Mouse (Mus musculus): ENCODE data around the gene Oas1c.

The Oas1c gene

DNA sequence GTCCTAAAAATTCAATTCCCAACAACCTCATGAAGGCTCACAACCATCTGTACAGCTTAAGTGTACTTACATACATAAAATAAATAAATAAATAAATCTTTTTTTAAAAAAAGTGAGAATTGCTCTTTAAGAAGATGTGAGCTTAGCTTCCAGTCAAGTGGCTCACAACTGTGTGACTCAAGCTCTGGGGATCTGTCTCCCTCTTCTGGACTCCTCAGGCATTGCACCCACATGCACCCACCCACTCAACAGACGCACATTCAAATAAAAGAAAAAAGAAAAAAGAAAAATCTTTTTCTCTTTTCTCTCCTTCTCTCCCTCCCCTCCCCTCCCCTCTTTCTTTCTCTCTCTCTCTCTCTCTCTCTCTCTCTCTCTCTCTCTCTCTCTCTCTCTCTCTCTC, 30.7 kb downstream of the Oas1c start:
- no peak for DNase-seq (ENCODE audit: low spot score in 2 of 2)

DNA sequence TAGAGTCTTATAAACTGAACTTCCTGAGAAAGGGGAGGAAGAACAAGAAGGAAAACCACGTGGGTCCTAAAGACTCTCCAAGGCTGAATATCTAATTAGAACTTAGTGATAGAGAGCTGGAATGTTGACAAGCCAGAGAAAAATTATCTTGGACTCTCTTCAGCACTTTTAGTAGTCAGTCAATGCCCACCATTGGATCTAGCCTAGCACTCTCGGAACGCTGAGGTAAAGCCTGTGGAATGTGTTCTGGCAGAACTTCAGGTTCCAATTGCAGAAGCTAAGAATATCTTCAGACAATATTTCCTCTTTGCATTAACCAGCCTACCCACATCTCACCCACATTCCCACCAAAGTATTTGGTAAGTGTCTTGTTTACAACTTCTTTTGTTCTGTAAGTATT, 32.4 kb downstream of the Oas1c start:
- no peak for DNase-seq (ENCODE audit: low spot score in 2 of 2)

DNA sequence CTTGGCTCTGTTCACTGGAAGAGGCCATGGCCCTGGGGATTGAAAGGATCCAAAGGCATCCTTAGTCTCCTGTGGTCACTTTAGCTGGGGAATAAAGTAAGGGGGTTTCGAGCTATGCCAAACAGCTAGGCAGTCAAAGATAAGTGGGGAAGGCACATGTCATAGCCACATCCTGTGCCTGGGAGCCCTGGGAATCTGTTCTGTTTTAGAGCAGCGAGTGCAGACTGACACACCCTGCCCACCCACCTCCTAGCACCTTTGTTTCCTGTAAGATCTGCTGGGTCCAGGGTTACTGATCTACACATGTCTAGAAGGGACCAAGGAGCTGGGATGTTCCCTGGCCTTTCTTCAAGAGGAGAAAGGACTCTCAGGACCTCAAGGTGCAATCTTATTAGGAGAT, 33.4 kb downstream of the Oas1c start:
- no peak for DNase-seq (ENCODE audit: low spot score in 2 of 2)

DNA sequence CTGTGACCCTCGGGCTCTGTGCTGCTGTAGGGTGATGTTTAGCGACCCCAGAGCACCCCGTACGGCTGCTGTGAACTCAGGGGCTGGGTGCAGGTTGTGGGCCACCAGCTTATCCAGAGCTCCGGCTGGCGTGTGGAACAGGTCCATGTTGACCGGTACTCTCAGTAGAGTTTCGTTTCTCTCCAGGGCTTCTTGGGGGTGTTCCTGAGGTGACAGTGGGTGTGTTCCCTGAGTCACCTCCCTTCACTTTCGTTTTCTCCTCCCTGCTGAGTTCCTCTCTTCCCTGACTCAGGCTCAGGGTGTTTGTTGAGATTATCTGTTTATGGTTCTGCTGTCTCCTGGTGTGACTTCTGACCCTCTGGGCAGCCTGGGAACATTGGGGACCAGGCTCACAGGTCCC, 34.8 kb downstream of the Oas1c start, which contains the start of gene Oas3:
Oas3 (minus strand) TSS at position 184 of the 400 bp plus-strand sequence.
- no peak for DNase-seq (ENCODE audit: low spot score in 2 of 2)

DNA sequence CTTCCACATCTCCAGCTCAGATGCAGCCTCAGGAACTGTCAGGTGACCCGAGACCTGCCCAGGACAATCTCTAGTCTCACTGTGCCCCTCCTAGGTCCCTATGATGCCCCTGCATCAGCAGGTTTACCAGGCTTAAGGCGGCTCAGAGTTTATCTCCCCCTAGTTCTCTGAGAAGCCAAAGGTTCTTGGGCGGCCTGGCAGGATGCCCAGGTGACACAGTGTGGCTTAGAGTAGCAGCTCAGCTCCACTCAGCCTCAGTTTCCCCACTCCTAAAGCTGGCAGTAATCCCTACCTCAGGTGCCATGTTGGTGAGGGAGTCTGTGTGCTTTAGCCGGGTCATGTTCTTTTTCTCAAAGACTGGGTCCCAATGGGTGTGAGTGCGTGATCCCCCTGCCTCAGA, 35.5 kb downstream of the Oas1c start:
- DNase-seq (ENCODE audit: low spot score in 2 of 2) = no peak

DNA sequence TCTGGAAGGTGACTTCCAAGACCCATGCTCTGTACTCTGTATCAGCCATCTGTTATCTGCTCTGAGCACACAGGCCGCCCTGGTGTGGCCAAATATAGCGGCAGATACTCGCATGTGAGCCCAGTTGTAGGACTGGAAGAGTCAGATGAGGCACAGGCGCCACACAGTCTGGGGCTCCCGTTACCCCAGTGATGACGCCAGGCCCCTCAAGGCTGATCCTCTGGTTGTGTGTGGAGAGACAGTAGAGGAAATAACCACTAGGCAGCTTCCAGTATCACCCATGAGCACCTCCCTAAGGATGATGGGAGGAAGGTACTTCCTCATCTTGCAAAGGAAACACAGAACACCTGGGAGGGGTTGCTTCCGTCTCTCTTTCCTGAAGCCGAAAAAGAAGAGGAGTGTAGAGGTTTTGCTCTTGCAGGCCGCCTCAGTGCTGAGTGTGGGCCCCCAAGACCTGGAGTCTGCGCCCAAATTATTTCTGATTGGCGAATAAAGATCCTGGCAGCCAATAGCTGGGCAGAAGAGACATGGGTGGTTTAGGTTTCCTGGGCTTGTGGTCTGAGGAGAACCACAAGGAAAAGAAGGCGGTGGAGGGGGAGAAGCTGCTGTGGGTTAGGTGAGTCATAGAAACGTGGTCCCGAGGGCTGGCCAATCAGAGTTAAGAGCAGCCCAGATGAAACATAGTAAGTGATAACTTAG, 36.9 kb downstream of the Oas1c start:
- DNase-seq (ENCODE audit: low spot score in 2 of 2) = no peak

DNA sequence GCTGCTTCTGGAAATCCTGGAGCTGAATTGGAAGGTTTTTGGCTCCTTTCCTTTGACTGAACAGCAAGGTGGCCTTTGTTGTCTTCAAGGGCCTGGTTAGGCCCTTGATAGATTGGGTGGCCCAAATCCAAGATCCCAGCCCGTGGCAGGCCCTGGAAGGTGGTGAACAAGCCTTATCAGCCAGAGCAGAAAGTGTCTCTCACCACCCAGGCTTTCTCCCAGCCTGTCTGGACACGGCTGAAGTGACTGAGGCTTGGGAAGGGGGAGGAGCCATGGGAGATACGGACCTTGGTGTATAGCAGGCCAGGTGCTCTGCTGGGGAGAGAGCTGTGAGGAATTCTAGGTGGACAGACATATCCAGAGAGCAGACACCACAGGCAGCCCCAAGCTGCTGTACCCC, 42.9 kb downstream of the Oas1c start:
- DNase-seq (ENCODE audit: low spot score in 2 of 2) = no peak

DNA sequence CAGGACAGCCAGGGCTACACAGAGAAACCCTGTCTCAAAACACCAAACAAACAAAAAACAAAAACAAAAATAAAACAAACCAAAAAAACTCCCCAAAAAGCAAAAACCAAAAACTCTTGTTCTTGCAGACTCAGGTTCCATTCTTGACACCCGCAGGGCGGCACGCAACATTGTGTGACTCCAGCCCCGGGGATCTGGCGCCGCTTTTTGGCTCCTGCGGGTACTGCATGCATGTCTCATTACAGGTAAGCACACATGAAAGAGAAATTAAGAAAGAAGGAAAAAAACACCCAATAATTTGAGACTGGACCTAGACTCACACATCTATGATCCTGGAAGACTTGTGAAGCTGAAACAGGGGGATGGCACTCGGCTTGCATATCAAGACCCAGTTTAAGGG, 47.3 kb downstream of the Oas1c start:
- DNase-seq (ENCODE audit: low spot score in 2 of 2) = no peak

DNA sequence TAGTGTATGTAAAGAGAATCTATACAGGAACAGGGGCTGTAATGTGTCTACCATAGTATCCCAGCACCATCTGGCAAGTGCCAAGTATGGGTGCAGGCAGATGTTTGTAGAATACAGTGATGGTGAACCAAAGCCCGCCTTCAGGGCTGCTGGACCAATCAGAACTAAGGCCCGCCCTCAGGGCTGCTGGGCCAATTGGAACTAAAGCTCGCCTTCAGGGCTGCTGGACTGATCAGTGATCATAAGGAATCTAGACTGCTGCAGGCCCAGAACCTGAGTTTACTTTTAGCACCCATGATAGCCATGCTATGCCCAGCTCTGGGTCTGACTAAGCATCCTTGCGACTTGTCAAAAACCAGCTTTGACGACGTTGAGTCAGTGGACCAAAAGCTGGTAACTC, 50.4 kb downstream of the Oas1c start:
- no peak for DNase-seq (ENCODE audit: low spot score in 2 of 2)

DNA sequence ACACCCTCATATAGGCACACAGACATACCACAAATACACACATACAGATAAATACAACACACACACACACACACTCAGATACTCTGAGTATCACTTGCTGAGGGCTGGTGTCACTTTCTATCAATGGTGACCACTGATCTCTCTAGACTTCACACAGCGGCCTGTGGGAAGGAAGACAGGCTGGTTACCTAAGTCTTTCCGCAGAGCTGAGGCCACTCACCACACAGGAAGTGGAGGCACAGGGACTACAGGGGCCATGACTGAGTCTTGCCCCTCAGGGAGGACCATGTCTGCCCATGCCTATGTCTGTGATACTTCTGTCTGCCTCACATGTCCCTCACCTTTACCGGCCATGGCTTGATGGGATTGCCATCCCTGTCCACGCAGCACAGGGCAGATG, 58.1 kb downstream of the Oas1c start:
- no peak for DNase-seq (ENCODE audit: low spot score in 2 of 2)

DNA sequence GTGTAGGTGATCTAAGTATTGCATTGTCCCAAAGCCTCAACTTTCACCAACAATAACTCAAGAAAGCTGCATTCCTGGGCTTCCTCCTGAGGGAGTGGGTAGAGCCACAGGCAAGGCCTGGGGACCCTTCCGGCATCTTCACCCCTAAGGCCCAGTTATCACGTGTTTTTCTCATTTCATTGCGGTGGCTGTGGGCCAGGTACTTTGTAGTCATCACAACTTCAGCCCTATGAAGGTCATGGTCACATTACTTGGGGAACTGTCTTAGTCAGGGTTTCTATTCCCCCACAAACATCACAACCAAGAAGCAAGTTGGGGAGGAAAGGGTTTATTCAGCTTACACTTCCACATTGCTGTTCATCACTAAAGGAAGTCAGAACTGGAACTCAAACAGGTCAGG, 59.5 kb downstream of the Oas1c start:
- DNase-seq (ENCODE audit: low spot score in 2 of 2) = no peak

DNA sequence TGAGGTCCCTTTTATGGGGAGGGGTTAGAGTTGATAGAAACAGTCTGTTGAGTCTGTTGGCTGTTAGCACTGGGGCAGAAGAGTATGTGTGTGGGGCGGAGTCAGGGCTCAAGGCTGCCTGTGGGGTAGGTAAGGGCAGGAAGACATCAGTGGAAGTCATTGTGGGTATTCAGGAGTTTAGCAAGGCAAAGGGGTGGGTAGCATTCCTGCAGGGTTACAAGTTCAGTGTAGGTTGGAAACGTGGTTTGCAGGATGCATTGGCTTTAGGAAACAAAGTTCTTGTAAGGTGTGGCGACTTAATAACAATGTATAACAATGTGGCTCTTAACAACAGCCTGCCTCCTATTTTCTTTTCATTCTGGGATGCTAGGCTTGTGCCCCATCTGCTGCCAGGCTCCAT, 61.1 kb downstream of the Oas1c start:
- DNase-seq (ENCODE audit: low spot score in 2 of 2) = no peak
